Mouse (Mus musculus) thymus, postnatal 4 days (tissue): Measurements from ENCODE around the gene Nutf2-ps1.
A peak's percentile ranks its signal among the peaks of the same experiment; 100 is the strongest.

ENCODE experiments used
- DNase-seq: peaks from one replicate; pipeline ENCODE4 v3.0.0; 2021

The Nutf2-ps1 gene

GRCm38 (mm10) chr19:53568553-53568952 lies 20.3 kb downstream of the Nutf2-ps1 start:
- DNase-seq, result no peak

DNA sequence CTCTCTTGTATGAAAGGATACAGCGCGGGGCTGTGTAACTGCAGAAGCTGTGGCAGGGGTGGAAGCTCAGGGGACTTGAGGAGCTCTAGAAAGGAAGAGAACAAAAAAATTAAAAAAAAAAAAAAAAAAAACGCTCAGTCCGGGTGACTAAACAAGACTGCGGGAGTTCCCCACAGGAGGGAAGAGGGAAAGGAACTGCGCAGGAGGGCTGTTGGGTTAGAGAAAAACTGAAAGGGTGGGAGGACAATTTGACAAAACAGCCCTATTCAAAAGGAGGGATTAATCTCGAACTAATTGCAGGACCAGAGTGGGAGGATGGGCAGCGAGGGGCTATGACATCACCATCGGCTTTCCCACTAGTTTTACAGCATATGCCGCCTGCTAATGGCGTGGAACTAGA lies 21.0 kb downstream of the Nutf2-ps1 start:
- DNase-seq, result no peak

DNA sequence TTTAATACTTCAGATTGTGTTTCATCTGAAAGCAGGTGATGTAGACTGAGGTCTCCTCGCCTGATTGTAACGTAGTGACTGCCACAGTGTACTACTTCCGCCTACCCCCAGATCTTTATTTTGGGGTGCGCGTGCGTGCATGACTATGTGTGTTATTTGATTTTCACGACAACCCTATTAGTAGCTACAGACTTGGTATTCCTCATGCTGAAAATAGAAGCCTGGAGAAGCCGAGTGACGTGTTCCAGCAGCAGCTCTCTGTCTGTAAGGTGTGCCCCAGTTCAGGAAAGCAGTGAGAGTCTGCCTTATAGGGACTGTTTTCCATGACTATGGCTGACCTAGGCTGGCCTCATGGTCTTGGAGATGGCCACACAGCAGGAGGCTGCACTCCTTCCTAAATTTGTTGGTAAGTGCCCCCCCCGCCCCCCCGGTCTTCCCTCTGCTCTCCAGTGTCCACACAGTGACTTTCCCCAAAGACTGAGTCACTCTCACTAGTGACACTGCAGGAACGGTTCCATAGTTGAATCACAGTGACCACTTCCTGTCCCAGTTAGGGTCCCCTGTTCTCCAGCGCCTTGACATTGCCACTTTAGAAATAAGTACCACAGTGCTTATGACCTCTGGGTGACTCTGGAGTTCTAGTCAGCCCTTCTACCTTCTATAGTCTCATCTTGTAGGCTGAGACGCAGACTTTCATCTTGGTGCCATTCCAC lies 23.1 kb downstream of the Nutf2-ps1 start:
- no peak for DNase-seq

- no peak for DNase-seq
Observed at GRCm38 (mm10) chr19:53564174-53564573, 24.7 kb downstream of the Nutf2-ps1 start.

- no peak for DNase-seq
Observed at GRCm38 (mm10) chr19:53560436-53560835, 28.4 kb downstream of the Nutf2-ps1 start.

- DNase-seq, result peak; percentile 69
Observed at GRCm38 (mm10) chr19:53557267-53557936, 31.5 kb downstream of the Nutf2-ps1 start.

DNA sequence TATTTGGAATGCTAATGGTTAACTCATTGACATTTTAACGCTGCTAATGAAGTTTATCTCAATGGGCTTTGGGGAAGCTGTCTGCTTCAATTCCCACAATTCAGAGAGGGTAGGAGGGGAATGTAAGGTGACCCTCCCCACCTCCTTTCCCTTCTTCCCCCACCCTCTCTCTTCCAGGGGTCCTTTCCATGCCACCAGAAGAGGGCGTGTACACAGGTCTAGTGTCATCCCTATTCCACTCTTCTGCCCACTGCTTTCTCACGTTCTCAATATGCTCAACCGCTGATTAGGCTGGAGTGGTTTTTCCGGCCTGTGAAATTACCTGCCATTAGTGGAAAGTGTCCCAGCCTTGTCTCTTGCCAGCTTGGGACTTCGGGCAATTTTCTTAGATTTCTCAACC lies 32.0 kb downstream of the Nutf2-ps1 start:
- no peak for DNase-seq

- no peak for DNase-seq
Observed at GRCm38 (mm10) chr19:53554981-53555616, 33.8 kb downstream of the Nutf2-ps1 start.

- no peak for DNase-seq
Observed at GRCm38 (mm10) chr19:53554402-53554801, 34.5 kb downstream of the Nutf2-ps1 start.

DNA sequence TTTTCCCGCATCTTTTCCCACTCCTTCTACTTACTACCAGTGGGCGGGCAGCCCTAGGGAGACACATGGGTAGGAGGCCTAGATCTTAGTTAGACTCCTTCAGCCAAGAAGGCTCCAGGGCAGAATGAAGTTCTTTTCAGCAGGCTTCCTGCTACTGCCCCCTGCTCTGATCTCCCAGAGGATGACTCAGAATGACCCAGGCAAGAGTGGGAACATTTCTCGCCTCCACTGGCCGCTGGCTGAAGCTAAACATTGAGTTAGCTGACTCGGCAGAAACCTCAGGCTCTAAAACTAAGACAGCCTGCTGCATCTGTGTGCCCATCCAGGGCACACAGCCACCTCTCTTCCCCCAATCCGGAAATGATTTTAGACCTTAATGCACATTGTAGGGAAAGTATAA lies 36.1 kb downstream of the Nutf2-ps1 start:
- no peak for DNase-seq

DNA sequence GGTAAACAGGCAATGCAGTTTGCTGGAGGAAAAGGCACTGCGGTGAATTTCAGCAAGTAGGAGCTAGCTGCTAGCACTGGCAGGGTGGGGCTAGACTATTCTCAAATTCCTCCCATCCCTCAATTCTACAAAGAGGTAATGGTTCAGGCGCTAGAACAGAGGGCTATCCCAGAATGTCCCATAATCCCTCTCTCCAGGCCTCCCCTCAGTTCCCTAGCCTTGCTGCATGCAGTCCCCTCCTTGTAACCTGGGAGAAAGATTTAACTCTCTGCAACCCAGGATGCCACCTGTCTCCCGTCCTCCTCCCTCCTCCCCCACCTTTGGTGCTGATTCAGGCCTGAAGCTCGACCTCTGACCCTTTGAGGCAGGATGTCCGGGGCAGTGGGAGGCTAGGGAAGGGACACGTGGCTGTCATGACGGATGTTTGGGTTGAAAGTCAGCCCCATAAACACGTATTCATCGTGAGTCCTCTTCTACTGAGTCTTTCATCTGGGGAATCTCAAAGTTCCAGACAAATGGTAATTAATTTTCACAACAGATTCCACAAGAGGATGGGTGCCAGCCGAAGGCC lies 36.6 kb downstream of the Nutf2-ps1 start:
- no peak for DNase-seq

DNA sequence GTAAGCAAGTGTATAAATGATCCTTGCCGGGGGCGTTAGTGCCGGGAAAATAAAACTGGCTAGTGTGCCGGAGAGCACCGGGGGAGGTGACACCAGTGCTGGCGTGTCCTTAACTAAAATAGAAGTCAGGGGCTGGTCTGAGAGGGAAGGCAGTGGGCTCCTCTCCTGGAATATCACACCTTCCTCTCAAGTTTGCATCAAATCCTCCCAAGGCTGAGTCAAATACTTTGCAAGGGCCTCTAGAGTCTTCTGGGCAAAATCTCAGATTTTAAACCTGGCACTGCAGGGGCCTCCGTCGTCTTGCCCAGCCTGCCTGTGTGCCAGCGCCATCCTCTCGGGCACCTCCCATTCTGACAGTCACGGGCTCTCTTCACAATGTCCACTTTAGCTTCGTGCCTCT lies 37.9 kb downstream of the Nutf2-ps1 start:
- DNase-seq, result no peak

DNA sequence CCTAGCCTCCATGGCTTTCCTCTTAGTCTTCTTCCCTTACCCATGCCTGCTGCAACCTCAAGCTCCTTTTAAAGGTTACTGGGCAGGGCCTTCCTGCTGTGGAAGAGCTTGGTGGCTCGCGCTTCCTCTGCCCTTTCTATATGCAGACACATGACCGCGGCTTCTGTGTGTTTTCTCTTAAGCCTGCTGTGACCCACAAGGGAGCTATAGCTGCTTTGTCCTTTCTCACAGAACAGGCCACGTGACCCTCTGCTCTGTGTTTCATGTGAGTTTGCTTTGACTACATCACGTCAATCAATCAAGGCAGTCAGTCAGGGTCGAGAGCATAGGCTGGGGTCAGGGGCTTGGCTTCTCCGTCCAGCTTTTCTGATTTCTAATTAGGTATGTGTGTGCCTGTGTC lies 41.3 kb downstream of the Nutf2-ps1 start:
- DNase-seq, result no peak

GRCm38 (mm10) chr19:53544923-53545561 lies 43.8 kb downstream of the Nutf2-ps1 start:
- no peak for DNase-seq

GRCm38 (mm10) chr19:53543602-53544001 lies 45.3 kb downstream of the Nutf2-ps1 start:
- DNase-seq, result no peak

DNA sequence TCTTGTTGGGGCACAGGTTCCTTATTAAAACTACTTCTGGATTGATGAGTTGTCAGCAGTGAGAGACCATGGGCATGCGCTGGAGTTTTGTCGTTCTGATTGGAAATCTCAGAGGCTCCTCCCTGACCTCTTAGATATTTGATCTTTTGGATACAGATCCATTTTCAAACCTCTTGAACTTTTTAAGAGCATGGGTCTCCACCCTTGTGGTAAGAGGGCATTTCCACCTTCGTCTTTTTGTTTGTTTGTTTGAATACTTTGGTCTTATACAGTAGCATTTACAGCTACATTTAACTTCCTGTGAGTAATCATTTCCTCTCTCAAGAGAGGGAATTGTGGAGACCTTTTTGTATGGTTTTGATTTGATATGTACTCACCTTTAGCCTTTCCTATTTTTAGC lies 49.6 kb downstream of the Nutf2-ps1 start:
- no peak for DNase-seq

GRCm38 (mm10) chr19:53538796-53539195 lies 50.1 kb downstream of the Nutf2-ps1 start:
- no peak for DNase-seq
